Mouse (Mus musculus): ENCODE results near the gene Rbfox3.

- no peak for TF ChIP-seq POLR2A (IDR thresholded peaks at IDR 0.05; ENCODE audit: low read depth, low read length)
- no peak for TF ChIP-seq CTCF (IDR thresholded peaks at IDR 0.05; ENCODE audit: extremely low read depth, insufficient read length, insufficient replicate concordance, low read depth, low read length)
Measured at GRCm38 (mm10) chr11:118859839-118860238, 51.6 kb downstream of the Rbfox3 start.

Data from small intestine, adult 2 months (tissue).